Mouse (Mus musculus) inflammation-experienced regulatory T-cells, adult 6 months (primary cell): Measurements from ENCODE around the gene Zbtb20. TPM values are rescaled to one million over a fixed set of nuclear protein-coding genes. Genes with fewer than 3 reads are reported as not detected.

Experiments
- ATAC-seq: one replicate; pipeline ENCODE4 v1.8.0; 2017
- polyA plus RNA-seq, 3 experiments: library from polyadenylated mRNA; unstranded; fragments of 100-300 nt; shearing (Covaris generic); gene quantifications; one replicate each; pipeline ENCODE4 v1.2.1; 2017

Gene Zbtb20
- polyA plus RNA-seq, 3 experiments from 2014 or later, result 32.1 to 97.7 (median 96.1) TPM

GRCm38 (mm10) chr16:43574006-43574764 lies 698.5 kb downstream of the Zbtb20 start:
- ATAC-seq, result peak; percentile 82

- no peak for ATAC-seq
Observed at GRCm38 (mm10) chr16:43575066-43575465, 699.4 kb downstream of the Zbtb20 start.

- no peak for ATAC-seq
Observed at GRCm38 (mm10) chr16:43575507-43575906, 699.8 kb downstream of the Zbtb20 start.

DNA sequence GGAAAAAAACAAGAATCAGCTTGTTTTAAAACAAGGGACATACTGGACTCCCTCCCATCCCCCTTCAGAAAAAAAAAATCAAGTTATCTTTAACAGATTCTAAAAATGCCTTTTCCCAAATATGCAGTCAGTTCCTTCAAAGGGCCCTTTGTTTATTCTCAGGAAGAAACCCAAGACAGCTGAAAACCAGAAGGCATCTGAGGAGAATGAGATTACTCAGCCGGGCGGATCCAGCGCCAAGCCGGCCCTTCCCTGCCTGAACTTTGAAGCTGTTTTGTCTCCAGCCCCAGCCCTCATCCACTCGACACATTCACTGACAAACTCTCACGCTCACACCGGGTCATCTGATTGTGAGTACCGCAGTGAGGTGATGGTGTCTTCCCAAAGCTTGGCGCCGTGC lies 701.7 kb downstream of the Zbtb20 start:
- no peak for ATAC-seq

DNA sequence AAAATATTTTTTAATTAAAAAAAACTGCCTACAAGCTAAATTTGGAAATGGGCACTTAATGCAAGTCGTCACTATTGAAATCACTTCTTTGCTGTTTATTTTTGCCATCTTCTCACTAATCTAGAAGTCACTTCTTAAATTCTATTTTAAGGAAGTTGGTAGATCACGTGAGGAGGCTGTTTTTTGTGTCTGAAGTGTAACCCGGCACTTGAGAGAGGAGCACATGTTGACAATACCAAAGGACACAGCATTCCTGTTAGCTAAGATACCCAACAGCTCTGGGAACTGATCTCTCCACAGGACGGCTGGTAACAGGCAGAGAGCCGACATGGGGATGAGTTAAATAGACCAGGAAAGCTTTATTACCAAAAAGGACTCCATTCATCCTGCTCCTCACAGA lies 702.7 kb downstream of the Zbtb20 start:
- no peak for ATAC-seq

DNA sequence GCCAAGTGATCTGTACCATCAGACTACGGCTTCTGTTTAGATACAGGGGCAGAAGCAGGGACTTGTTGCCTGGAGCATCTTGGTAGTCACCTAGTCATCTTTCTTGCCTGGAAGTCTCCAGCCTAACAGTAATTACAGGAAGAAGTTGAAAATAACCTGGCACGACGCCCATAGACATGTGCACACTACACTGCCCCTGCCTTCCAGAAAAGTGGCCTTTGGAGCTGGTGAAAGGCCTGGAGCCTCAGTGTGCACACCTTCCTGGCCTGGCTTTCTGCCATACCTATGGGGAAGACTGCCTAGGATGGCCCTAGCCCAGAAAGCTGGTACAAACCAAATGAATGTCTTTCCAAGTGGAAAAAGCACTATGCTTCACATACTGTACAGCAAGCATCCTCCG lies 703.4 kb downstream of the Zbtb20 start:
- no peak for ATAC-seq

GRCm38 (mm10) chr16:43580321-43580822 lies 704.7 kb downstream of the Zbtb20 start:
- ATAC-seq, result no peak

DNA sequence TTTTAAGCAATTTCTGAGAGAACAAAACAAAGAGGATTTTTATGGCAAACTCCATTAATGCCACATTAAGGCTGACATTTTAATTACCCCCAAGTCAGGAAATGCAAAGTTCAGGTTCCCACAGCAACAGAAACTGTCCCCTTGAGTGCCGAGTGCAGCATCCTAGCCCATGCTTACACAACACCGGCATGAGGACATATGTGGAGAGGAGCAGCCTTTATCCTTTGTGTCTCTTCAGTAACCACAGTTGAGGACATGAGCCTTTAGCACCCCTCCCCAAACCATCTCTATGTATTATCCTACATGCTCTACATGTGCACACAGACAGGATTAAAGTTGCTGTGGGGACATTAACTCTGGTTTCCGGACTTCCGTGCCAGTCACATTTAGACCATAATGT lies 705.9 kb downstream of the Zbtb20 start:
- no peak for ATAC-seq

- no peak for ATAC-seq
Observed at GRCm38 (mm10) chr16:43586859-43587429, 711.3 kb downstream of the Zbtb20 start.

DNA sequence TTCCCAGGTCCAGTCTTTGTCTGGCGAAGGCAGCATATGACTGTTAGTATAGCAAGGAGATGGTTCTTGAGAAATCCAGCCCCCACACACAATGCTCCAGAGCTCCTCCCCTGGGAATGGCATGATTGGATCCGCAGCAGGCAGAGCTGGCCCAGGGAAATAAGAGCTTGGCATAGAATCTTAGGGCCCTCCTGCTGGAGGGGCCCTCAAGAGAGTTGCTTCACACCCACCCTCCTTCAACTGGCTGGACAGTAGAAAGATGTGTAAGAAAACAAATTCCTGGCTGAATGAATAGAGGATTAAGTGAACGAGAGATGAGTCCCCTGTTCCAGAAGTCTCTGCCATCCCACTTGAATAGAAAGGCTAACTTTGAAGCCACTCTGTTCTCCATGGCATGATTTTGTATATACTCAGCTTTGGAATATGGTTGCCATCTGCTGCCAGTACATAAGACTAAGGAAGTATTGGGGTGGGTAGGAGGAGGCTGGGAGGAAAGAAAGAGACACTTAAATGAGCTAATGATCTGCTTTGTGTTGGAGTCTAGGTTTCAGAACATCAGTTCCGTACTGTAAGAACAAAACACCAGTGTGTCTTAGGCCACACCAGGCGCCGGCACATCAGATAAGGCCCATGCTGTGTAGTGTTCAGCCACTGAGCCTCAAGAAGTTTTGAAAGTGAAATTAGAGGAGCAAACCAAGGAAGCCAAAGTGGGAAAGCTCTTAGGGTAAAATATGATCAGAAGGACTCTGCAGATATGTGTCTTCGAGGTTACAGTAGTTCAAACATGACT lies 715.2 kb downstream of the Zbtb20 start:
- no peak for ATAC-seq

DNA sequence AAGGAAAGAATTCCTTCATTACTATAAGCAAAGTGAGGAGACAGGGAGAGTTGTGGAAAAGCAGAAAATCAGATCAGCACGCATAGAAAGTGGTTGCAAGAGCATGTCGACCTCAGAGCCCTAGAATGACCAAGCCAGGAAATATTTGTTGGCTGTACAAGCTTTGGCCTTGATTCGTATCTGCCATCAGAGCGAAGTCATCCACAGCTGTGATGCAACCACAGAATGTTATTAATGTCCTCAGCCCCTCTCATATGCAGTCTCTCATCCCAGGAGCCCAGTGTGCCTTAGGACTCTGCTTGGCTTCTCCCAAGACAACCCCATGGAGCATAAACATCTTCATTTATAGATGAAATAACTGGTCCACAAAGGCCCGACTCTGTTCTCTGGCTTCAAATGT lies 716.4 kb downstream of the Zbtb20 start:
- ATAC-seq, result no peak

DNA sequence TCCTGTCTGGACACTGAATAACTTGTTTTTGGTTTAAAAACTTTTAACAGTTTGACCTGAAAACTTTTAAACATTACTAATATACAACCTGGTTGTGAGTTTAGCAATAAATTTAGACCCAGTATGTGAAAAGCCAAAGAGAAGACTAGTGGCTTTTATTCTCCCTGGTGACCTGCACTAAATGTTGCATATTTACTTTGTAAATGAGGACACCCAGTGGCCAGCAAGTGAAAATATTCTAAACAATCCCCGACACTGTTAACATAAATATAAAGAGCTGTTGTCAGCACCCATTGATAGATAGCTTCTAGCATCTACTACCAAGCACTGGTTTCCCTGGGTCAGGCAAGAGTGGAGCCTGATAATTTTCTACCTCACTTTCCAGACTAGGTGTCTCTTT lies 717.1 kb downstream of the Zbtb20 start:
- ATAC-seq, result peak; percentile 66

GRCm38 (mm10) chr16:43597375-43598060 lies 721.8 kb downstream of the Zbtb20 start:
- ATAC-seq, result no peak

- peak; percentile 53 for ATAC-seq
Observed at GRCm38 (mm10) chr16:43599707-43600106, 724.0 kb downstream of the Zbtb20 start.

DNA sequence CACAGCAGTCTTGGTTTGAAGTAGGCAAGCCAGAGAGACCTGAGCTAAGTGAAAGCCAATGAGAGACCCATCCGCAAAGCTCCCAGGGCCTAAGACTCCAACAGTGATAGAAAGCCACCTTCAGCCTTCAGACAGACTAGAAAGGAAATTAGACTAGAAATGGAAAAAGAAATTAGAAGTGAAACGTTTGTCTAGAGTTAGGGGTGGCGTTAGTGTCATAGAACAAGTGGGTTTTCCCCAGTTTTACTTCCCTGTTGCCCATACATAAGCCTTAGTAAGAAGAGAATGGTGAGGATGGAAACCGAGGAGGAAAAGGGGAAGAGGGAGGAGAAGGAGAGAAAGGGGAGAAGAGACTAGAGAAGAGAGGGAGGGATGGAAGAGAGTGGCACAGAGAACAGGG lies 726.9 kb downstream of the Zbtb20 start:
- ATAC-seq, result peak; percentile 53

DNA sequence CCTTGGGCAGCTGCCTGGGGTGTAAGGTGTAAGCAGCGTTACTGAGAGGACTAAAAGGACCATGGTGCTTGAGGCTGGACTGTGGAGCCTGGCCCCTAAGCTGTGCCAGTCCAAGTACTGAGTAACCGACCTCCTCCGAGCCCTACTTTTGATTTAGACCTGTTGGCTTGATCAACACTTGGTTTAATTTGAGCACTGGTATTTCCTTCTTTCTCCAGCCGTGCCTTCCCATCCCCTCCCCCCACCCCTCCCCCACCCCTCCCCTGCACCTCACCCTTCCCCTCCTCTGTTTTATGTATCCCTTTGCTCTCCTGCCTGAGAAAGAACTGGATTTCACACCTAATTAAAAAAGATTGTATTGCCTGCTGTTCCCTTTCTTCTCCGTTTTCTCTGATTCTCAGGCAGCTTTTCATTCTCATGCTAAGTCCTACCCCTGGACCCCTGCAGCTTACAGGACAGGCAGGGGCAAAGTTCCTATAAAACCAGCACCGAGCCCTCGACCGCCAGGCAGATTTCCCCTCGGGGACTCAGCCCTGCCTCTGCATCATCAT lies 728.0 kb downstream of the Zbtb20 start:
- ATAC-seq, result no peak

DNA sequence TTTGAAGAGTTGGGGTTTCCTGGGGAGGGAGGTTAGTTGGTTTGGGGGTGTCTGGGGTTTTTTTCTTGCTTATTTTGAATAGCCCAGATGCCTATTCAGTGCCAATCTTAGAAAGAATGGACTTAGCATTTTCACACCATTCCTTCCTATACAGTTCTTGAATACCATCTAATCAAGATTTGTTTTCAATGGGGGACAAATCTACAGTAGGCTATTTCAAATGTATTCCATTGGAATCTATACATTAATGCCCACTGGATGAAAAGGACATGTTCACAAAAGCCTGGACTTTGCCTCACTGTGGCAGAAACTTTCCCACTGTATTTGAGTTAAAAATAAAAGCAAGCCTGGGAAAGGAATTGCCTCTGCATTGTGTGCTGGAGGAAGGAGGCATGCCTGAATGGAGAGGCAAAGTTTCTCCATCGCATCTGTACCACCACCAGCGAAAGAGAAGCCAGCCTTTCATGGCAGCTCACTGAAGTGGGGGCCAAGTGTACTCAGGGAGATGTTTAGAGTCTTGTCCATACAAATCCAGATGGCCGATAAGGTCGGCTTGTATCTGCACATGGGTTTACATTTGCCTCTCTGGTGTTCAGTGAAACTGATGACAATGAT lies 728.8 kb downstream of the Zbtb20 start:
- no peak for ATAC-seq

DNA sequence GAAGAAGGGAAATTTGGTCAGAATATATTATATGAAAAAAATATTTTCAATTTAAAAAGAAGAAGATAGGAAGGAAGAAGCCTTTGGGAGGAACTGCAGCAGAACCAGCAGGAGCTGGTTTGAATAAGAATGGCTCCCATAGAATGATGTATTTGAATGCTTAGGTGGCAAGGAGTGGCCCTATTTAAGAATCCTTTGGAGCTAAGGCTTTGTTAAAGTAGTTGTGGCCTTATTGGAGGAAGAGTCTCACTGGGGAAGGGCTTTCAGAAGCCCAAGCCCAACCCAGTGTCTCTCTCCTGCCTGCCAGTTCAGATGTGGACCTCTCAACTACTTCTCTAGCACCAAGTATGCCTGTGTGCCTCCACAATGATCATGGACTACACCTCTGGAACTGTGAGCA lies 731.4 kb downstream of the Zbtb20 start:
- no peak for ATAC-seq

- ATAC-seq, result no peak
Observed at GRCm38 (mm10) chr16:43608066-43608465, 732.4 kb downstream of the Zbtb20 start.

DNA sequence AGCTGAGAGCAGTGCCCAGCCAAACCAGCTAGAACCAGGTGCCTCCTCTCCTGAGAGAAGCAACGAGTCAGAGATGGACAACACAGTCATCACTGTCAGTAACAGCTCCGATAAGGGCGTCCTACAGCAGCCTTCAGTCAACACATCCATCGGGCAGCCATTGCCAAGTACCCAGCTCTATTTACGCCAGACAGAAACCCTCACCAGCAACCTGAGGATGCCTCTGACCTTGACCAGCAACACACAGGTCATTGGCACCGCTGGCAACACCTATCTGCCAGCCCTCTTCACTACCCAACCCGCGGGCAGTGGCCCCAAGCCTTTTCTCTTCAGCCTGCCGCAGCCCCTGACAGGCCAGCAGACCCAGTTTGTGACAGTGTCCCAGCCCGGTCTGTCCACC lies 734.7 kb downstream of the Zbtb20 start:
- ATAC-seq, result no peak

DNA sequence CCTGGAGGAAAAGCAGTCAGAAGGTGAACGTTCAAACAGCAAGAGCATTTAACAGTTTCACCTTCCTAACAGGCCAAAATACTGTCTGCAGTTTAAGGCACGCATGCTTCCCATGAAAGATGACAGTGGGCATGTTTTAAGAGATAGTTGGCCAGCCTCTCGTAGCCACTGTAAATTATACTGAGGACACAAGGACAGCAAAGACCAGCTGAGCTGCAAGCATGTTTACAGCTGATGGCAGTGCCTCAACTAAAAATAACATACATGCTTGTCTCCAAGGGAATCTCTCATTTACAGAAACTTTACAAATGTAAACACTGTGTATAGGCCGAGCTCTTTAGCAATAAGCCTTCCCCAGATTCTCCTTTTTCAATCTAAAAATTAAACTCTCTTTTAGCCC lies 740.7 kb downstream of the Zbtb20 start:
- ATAC-seq, result no peak

GRCm38 (mm10) chr16:43617346-43617745 lies 741.7 kb downstream of the Zbtb20 start:
- ATAC-seq, result no peak
